Comparison of ENCODE assay signal across 20 mouse cellular contexts in the genomic region with DNA sequence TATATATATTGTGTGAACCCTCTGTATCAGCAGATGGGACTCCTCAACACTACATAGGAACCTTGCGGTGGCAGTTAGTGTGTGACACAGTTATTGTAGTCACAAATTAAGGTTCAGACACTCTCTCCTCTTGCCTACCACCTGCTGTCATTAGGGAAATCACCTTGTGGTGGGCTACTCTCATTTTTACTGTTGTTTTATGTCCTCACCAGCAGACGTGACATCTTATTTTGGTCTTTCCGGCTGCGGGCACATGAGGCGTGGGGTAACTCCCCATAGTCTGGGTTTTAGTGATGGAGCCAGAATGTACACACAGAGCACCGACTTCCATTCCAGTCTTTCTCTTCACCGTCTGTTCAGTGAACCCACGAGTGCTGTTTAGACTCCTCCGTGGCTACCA. TPM values are rescaled to one million over a fixed set of nuclear protein-coding genes. Genes with fewer than 3 reads are reported as not detected.
DNase-seq lines count a peak whose midpoint lies in the region; ATAC-seq and TF ChIP-seq lines count a peak whose summit lies in the region.
"Had no signal": no experiment of that assay in that cellular context is flagged by ENCODE, and none has a peak within 500 bp of the region (broad histone marks: within the 10 kb centered on the region; RNA-seq: fewer than 3 reads in every experiment).

No protein-coding gene starts in this region.

- in situ Hi-C loops in CH12.LX (cut with MboI; ENCODE audit: low pct_ligation_motif_present, low pct_unique_long_range_greater_than_20kb, low sequenced_read_pairs) = no loop called here

- peaks cover 2% of the 10 kb centered on the region for H3K9me3 ChIP-seq in CH12.LX (replicated peaks; ENCODE audit: low read length)
- H3K9me3 ChIP-seq in forebrain, embryonic 15.5 days = no peaks in the 10 kb centered on the region
- H3K9me3 ChIP-seq: embryonic facial prominence, embryonic 13.5 days; forebrain, embryonic 12.5 days; hindbrain, embryonic 10.5 days had no signal

- peak; percentile 95 for ATAC-seq in inflammation-experienced regulatory T-cells, adult 6 months
- ATAC-seq in forebrain, embryonic 15.5 days (replicated peaks) = no peak
- ATAC-seq: intestine, postnatal 0 days had no signal

- 89% methylated on average over 9 of the region's 9 CpGs for WGBS in forebrain, embryonic 15.5 days

- peaks cover 23 to 59% of the 10 kb centered on the region in 2 experiments for H3K4me1 ChIP-seq in CH12.LX (ENCODE audit: control insufficient read depth in 1 of 2, insufficient read depth in 2 of 2)
- H3K4me1 ChIP-seq in forebrain, embryonic 15.5 days = peaks cover 4% of the 10 kb centered on the region; the same call in 1 of the 2 replicates
- H3K4me1 ChIP-seq: embryonic facial prominence, embryonic 13.5 days; forebrain, embryonic 12.5 days; hindbrain, embryonic 10.5 days had no signal

- H3K4me2 ChIP-seq in CH12.LX (ENCODE audit: insufficient read depth, low read depth, poor library complexity, severe bottlenecking) = peak overlapping the region; percentile 18; the same call in 1 of the 2 replicates
- no peak overlapping the region for H3K4me2 ChIP-seq in forebrain, embryonic 15.5 days (replicated peaks)
- H3K4me2 ChIP-seq: embryonic facial prominence, embryonic 13.5 days; forebrain, embryonic 12.5 days; heart, embryonic 11.5 days; hindbrain, embryonic 14.5 days had no signal

- dilution Hi-C loops in CH12.LX (cut with MboI; ENCODE audit: extremely low pct_ligation_motif_present, extremely low pct_unique_long_range_greater_than_20kb, low sequenced_read_pairs) = no loop called here

- peak overlapping the region; percentile 47; the same call in 1 of the 2 replicates for H3K27ac ChIP-seq in CH12.LX (ENCODE audit: insufficient read depth, low read depth)
- H3K27ac ChIP-seq in layer of hippocampus, adult 2 months = no peak overlapping the region
- H3K27ac ChIP-seq in forebrain, embryonic 15.5 days (replicated peaks) = no peak overlapping the region
- H3K27ac ChIP-seq: embryonic facial prominence, embryonic 13.5 days; forebrain, embryonic 12.5 days; hindbrain, embryonic 10.5 days; hindbrain, embryonic 14.5 days had no signal

- H3K27me3 ChIP-seq in CH12.LX (replicated peaks) = peaks cover 2% of the 10 kb centered on the region
- H3K27me3 ChIP-seq in splenic B cell, adult 2 months (ENCODE audit: control insufficient read depth, insufficient read depth, low read length, poor library complexity, severe bottlenecking) = no peaks in the 10 kb centered on the region
- no peaks in the 10 kb centered on the region for H3K27me3 ChIP-seq in forebrain, embryonic 15.5 days
- H3K27me3 ChIP-seq: embryonic facial prominence, embryonic 13.5 days; forebrain, embryonic 12.5 days had no signal

- no peak overlapping the region; the same call in 1 of the 2 replicates for H3K9ac ChIP-seq in CH12.LX (ENCODE audit: insufficient read depth, low read depth)
- H3K9ac ChIP-seq in forebrain, embryonic 15.5 days (replicated peaks) = no peak overlapping the region
- H3K9ac ChIP-seq: embryonic facial prominence, embryonic 13.5 days; forebrain, embryonic 12.5 days; hindbrain, embryonic 14.5 days had no signal

- peak; percentile 99 for TF ChIP-seq EP300 in CH12.LX (IDR thresholded peaks at IDR 0.05; ENCODE audit: low read length)

- no peaks in the 10 kb centered on the region for H3K79me2 ChIP-seq in CH12.LX (replicated peaks; ENCODE audit: control insufficient read depth, extremely low read depth, insufficient read depth, poor library complexity, severe bottlenecking)

- H3K36me3 ChIP-seq in CH12.LX (replicated peaks in 1 of 2; ENCODE audit: control insufficient read depth in 1 of 2, insufficient read depth in 1 of 2, low read length in 1 of 2) = no peaks in the 10 kb centered on the region
- H3K36me3 ChIP-seq in splenic B cell, adult 2 months (ENCODE audit: control insufficient read depth, insufficient read depth, low read length, poor library complexity, severe bottlenecking) = no peaks in the 10 kb centered on the region
- H3K36me3 ChIP-seq in forebrain, embryonic 15.5 days = no peaks in the 10 kb centered on the region
- H3K36me3 ChIP-seq: forebrain, embryonic 12.5 days; hindbrain, embryonic 10.5 days had no signal

- no peak for TF ChIP-seq CTCF in CH12.LX (conservative IDR thresholded peaks at IDR 0.05 in 1 of 2, IDR thresholded peaks at IDR 0.05 in 1 of 2; ENCODE audit: low read depth in 2 of 2, low read length in 2 of 2)
- no peak for TF ChIP-seq CTCF in layer of hippocampus, adult 2 months (conservative IDR thresholded peaks at IDR 0.05)

- no peak for TF ChIP-seq POLR2A in CH12.LX (IDR thresholded peaks at IDR 0.05; ENCODE audit: low read depth, low read length)

- no peak overlapping the region for H3K4me3 ChIP-seq in CH12.LX (replicated peaks in 1 of 3; ENCODE audit: low read depth in 2 of 3, low read length in 2 of 3, poor library complexity in 1 of 3)
- no peak overlapping the region for H3K4me3 ChIP-seq in layer of hippocampus, adult 2 months
- H3K4me3 ChIP-seq in forebrain, embryonic 15.5 days = no peak overlapping the region
- H3K4me3 ChIP-seq: embryonic facial prominence, embryonic 13.5 days; forebrain, embryonic 12.5 days; hindbrain, embryonic 10.5 days had no signal

- peak; percentile 17 to 22 for DNase-seq in spleen, postnatal 36 days (ENCODE audit: low spot score in 2 of 2)
- DNase-seq in spleen, postnatal 14 days (ENCODE audit: low spot score in 2 of 2) = no peak
- DNase-seq in CH12.LX (ENCODE audit: extremely low read depth) = peak; percentile 97
- DNase-seq in splenic B cell, adult 2 months (ENCODE audit: low read depth, low spot score) = peak; percentile 77
- DNase-seq in adrenal gland, postnatal 25 days = no peak
- DNase-seq in layer of hippocampus, adult 2 months (ENCODE audit: low spot score in 2 of 2) = no peak
- DNase-seq: adrenal gland, postnatal 10 days; cerebellum, adult 11-12 months; cerebellum, adult 9-10 months; cerebellum, postnatal 25 days; gastrocnemius, postnatal 36 days; heart, adult 18-20 months had no signal

- TF ChIP-seq RAD21 in CH12.LX (IDR thresholded peaks at IDR 0.05; ENCODE audit: low read depth, low read length) = peak; percentile 9

TF ChIP-seq in CH12.LX, 34 proteins besides CTCF, POLR2A, EP300 and RAD21 (continues in another document):
- TF ChIP-seq E2F4 (IDR thresholded peaks at IDR 0.05; ENCODE audit: insufficient replicate concordance, low read depth, low read length) = 0 out of 2 replicates have a peak, but pooled peaks have one; percentile 67
- TF ChIP-seq MEF2A (IDR thresholded peaks at IDR 0.05; ENCODE audit: borderline replicate concordance, low read depth, low read length) = peak; percentile 99
- TF ChIP-seq POLR2AphosphoS2 (IDR thresholded peaks at IDR 0.05; ENCODE audit: low read depth, low read length) = no peak
- peak; percentile 99 for TF ChIP-seq RCOR1 (conservative IDR thresholded peaks at IDR 0.05; ENCODE audit: low read depth, low read length)
- TF ChIP-seq ZC3H11A (IDR thresholded peaks at IDR 0.05; ENCODE audit: low read depth, low read length) = no peak
- TF ChIP-seq MAX (IDR thresholded peaks at IDR 0.05; ENCODE audit: low read length) = peak; percentile 79
- TF ChIP-seq USF2 (conservative IDR thresholded peaks at IDR 0.05; ENCODE audit: low read depth, low read length) = no peak
- peak; percentile 89; the same call in 1 of the 2 replicates for TF ChIP-seq MAZ (IDR thresholded peaks at IDR 0.05; ENCODE audit: low read depth, low read length)
- TF ChIP-seq IRF4 (IDR thresholded peaks at IDR 0.05; ENCODE audit: low read depth, low read length) = peak; percentile 99
- TF ChIP-seq TBP (conservative IDR thresholded peaks at IDR 0.05; ENCODE audit: low read depth, low read length) = peak; percentile 60; the same call in 1 of the 2 replicates
- TF ChIP-seq USF1 (IDR thresholded peaks at IDR 0.05; ENCODE audit: low read depth, low read length) = no peak
- peak; percentile 86 for TF ChIP-seq MYC (IDR thresholded peaks at IDR 0.05; ENCODE audit: low read depth, low read length)
- TF ChIP-seq SIN3A (IDR thresholded peaks at IDR 0.05; ENCODE audit: low read length) = peak; percentile 96
- peak; percentile 93 for TF ChIP-seq JUND (conservative IDR thresholded peaks at IDR 0.05; ENCODE audit: low read depth, low read length)
- TF ChIP-seq ELF1 (IDR thresholded peaks at IDR 0.05; ENCODE audit: low read depth, low read length) = peak; percentile 55; the same call in 1 of the 2 replicates
- peak; percentile 88 for TF ChIP-seq CHD2 (IDR thresholded peaks at IDR 0.05; ENCODE audit: low read length)
- TF ChIP-seq UBTF (IDR thresholded peaks at IDR 0.05; ENCODE audit: low read depth, low read length) = no peak
- TF ChIP-seq GABPA (IDR thresholded peaks at IDR 0.05; ENCODE audit: insufficient replicate concordance, low read depth, low read length) = no peak
- TF ChIP-seq ETS1 (conservative IDR thresholded peaks at IDR 0.05; ENCODE audit: low read depth, low read length) = peak; percentile 99
- TF ChIP-seq ZKSCAN1 (IDR thresholded peaks at IDR 0.05; ENCODE audit: borderline replicate concordance, low read depth, low read length) = no peak; the same call in 1 of the 2 replicates
- peak; percentile 41; the same call in 1 of the 2 replicates for TF ChIP-seq NELFE (IDR thresholded peaks at IDR 0.05; ENCODE audit: low read depth, low read length)
- no peak for TF ChIP-seq NRF1 (IDR thresholded peaks at IDR 0.05; ENCODE audit: low read depth, low read length)
- TF ChIP-seq ZNF384 (IDR thresholded peaks at IDR 0.05; ENCODE audit: low read depth, low read length) = peak; percentile 74
- TF ChIP-seq ZMIZ1 (IDR thresholded peaks at IDR 0.05; ENCODE audit: low read depth, low read length) = no peak
- no peak for TF ChIP-seq PAX5 (IDR thresholded peaks at IDR 0.05; ENCODE audit: low read length)
- TF ChIP-seq JUN (IDR thresholded peaks at IDR 0.05; ENCODE audit: insufficient read depth, low read depth, low read length) = peak; percentile 96
- peak; percentile 57; the same call in 1 of the 2 replicates for TF ChIP-seq CHD1 (IDR thresholded peaks at IDR 0.05; ENCODE audit: low read depth, low read length)
- peak; percentile 22 for TF ChIP-seq SMC3 (IDR thresholded peaks at IDR 0.05; ENCODE audit: low read depth, low read length)
- TF ChIP-seq KAT2A (IDR thresholded peaks at IDR 0.05; ENCODE audit: insufficient replicate concordance, low read length) = 0 out of 2 replicates have a peak, but pooled peaks have one; percentile 61

RNA-seq across cellular contexts. Expression of gene Ppp4r2, which starts 26.2 kb away (rescaled TPM):
- 53.3 and 60.1 TPM in 2 replicates for total RNA-seq in CH12.LX (2012; rRNA removed)
- 134 and 144 TPM in 2 replicates for total RNA-seq in CH12.LX (2014; rRNA removed)
- polyA plus RNA-seq in CH12.LX (2012; ENCODE audit: insufficient read length, low read depth) = 112 and 115 TPM in 2 replicates
- 10 to 100 TPM; 22.8 to 35.4 (median 30.6) TPM for polyA plus RNA-seq in inflammation-experienced regulatory T-cells, adult 6 months (2017; shearing (Covaris generic))
- total RNA-seq in adrenal gland, postnatal 25 days (2021) = 71.3 and 86.9 TPM in 2 replicates
- total RNA-seq in layer of hippocampus, adult 2 months (2021) = 10 to 100 TPM; 69.4 to 85.4 TPM
- 24.1 and 25.0 TPM in 2 replicates for polyA plus RNA-seq in forebrain, embryonic 15.5 days (2015; fragmentation: Nextera tagmentation; extraction: Ambion mirVana)

Comparison
In these comparisons a context has a peak if more than half of its experiments do, and no peak if none do; other contexts are left out.
1. DNase-seq: peak in spleen, postnatal 36 days (2 of 2), CH12.LX (single experiment) and splenic B cell, adult 2 months (single experiment); none in spleen, postnatal 14 days (0 of 2), adrenal gland, postnatal 25 days (single experiment) and layer of hippocampus, adult 2 months (0 of 2).